Mouse (Mus musculus) midbrain, embryonic 12.5 days (tissue): Measurements from ENCODE around the gene Gng11. TPM values are rescaled to one million over a fixed set of nuclear protein-coding genes. Genes with fewer than 3 reads are reported as not detected.

Experiments used
- ATAC-seq: fragments of 200-750 bp; cut with Nextera tagmentation; 2 replicates; pipeline ENCODE4 v1.8.0; 2017; ENCODE audit warnings: low read depth, moderate TSS enrichment, moderate library complexity; ENCODE audit not compliant: low FRiP score
- H3K27ac ChIP-seq: fragments of 300-500 bp; sonication (generic); replicated peaks from 2 replicates; pipeline ENCODE4 v1.5.1; 2016; ENCODE audit warnings: mild to moderate bottlenecking
- H3K27me3 ChIP-seq: fragments of 300-500 bp; sonication (generic); 2 replicates; pipeline ENCODE4 v1.6.1; 2016; ENCODE audit warnings: mild to moderate bottlenecking
- H3K36me3 ChIP-seq: fragments of 300-500 bp; sonication (generic); 2 replicates; pipeline ENCODE4 v1.6.1; 2016
- H3K4me1 ChIP-seq: fragments of 300-500 bp; sonication (generic); 2 replicates; pipeline ENCODE4 v1.6.1; 2016
- H3K4me2 ChIP-seq: fragments of 300-500 bp; sonication (generic); replicated peaks from 2 replicates; pipeline ENCODE4 v1.6.1; 2016; ENCODE audit warnings: mild to moderate bottlenecking, moderate library complexity
- H3K4me3 ChIP-seq: fragments of 300-500 bp; sonication (generic); 2 replicates; pipeline ENCODE4 v1.5.1; 2016; ENCODE audit warnings: mild to moderate bottlenecking
- H3K9ac ChIP-seq: fragments of 300-500 bp; sonication (generic); replicated peaks from 2 replicates; pipeline ENCODE4 v1.6.1; 2016; ENCODE audit warnings: mild to moderate bottlenecking, moderate library complexity
- H3K9me3 ChIP-seq: fragments of 300-500 bp; sonication (generic); 2 replicates; pipeline ENCODE4 v1.6.1; 2016; ENCODE audit warnings: mild to moderate bottlenecking
- WGBS: fragments of 180-500 bp; shearing (Covaris S2); methylation state at CpG from one replicate; pipeline ENCODE4 v1.1.7; 2016; 5-methylcytosine and 5-hydroxymethylcytosine counted together
- polyA plus RNA-seq: library from polyadenylated mRNA; unstranded; fragments of >200 nt; fragmentation: Nextera tagmentation; extraction: Ambion mirVana; gene quantifications from 2 replicates; pipeline ENCODE4 v1.2.1, GENCODE M21; 2016

Gene Gng11
- polyA plus RNA-seq, result 31.2 and 34.4 TPM in 2 replicates

- peak within 1 kb of the TSS; percentile 35; the same call in 1 of the 2 replicates for H3K27ac ChIP-seq
- no peaks in the 10 kb centered on the region for H3K36me3 ChIP-seq
- peak within 1 kb of the TSS; percentile 62 for H3K4me2 ChIP-seq
- ATAC-seq, result peak; percentile 74
- 3% methylated on average over 19 of the region's 19 CpGs for WGBS
- no peaks in the 10 kb centered on the region for H3K9me3 ChIP-seq
- 0 out of 2 replicates have a peak, but pooled peaks cover 3% of the 10 kb centered on the region for H3K27me3 ChIP-seq
- H3K9ac ChIP-seq, result peak within 1 kb of the TSS; percentile 54
- peaks cover 6% of the 10 kb centered on the region for H3K4me1 ChIP-seq
- peak within 1 kb of the TSS; percentile 38 for H3K4me3 ChIP-seq
These were observed at the start of gene Gng11 for GRCm38 (mm10) chr6:4003890-4004306. TSS of gene Gng11 (plus strand) at chr6:4003904.

DNA sequence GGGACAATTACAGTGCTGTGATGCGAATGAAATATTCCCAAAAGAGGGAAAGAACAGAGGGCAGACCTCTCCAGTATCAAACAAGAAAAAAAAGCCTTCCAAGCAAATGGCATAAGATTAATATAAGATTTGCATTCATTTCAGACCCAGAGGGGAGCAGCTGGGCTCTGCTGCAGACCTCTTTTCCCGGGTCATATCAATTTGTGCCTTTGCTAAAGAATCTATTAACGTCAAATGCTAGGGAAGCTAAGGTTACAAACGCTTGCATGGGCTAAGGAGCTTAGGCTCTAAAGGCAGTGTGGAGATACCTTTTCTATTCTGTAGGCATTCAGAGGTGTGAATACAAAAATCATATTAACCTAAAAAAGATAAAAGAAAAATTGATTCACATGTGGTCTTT is 48.7 kb upstream of the Gng11 start:
- Histone ChIP-seq H3K36me3 (no peaks in the 10 kb centered on the region), H3K4me1 (no peaks in the 10 kb centered on the region; the same call in 1 of the 2 replicates), H3K9me3 (no peaks in the 10 kb centered on the region), H3K4me3 (no peak overlapping the region), H3K27ac (no peak overlapping the region), H3K27me3 (no peaks in the 10 kb centered on the region), H3K9ac (no peak overlapping the region), H3K4me2 (no peak overlapping the region)
- ATAC-seq, result peak; percentile 58
- 26% methylated on average over 4 of the region's 4 CpGs for WGBS

GRCm38 (mm10) chr6:3967676-3968626 is 35.8 kb upstream of the Gng11 start:
- Histone ChIP-seq H3K27me3 (peaks cover 12% of the 10 kb centered on the region; the same call in 1 of the 2 replicates), H3K4me3 (no peak overlapping the region), H3K4me1 (0 out of 2 replicates have a peak, but pooled peaks cover 2% of the 10 kb centered on the region), H3K36me3 (no peaks in the 10 kb centered on the region), H3K27ac (no peak overlapping the region), H3K4me2 (peak overlapping the region; percentile 26), H3K9me3 (no peaks in the 10 kb centered on the region), H3K9ac (no peak overlapping the region)
- WGBS, result 36% methylated on average over 31 of the region's 31 CpGs
- no peak for ATAC-seq

DNA sequence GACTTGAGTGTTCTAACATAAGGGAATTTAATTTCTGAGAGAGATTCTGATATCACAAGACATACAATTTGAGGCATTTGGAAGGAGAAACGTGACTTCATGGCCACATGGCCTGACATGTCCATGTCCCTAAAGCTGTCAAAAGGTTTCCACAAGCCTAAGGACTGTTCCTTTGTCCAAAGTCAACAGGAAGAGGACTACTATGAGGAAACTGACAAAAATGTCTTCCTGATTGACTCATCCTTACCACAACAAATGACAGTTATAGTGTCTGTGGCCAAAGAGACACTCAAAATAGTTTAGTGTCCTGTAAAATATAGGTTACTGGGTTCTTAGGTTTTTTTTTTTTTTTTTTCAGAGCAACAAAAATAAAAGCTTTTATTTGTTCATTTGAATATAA is 30.0 kb upstream of the Gng11 start:
- no peak for ATAC-seq

GRCm38 (mm10) chr6:3982661-3983284 is 20.9 kb upstream of the Gng11 start:
- Histone ChIP-seq H3K27ac (no peak overlapping the region), H3K9me3 (no peaks in the 10 kb centered on the region), H3K4me2 (no peak overlapping the region), H3K27me3 (no peaks in the 10 kb centered on the region), H3K4me3 (no peak overlapping the region), H3K36me3 (no peaks in the 10 kb centered on the region), H3K9ac (no peak overlapping the region), H3K4me1 (no peaks in the 10 kb centered on the region)
- ATAC-seq, result no peak
- WGBS, result 92% methylated on average over 5 of the region's 5 CpGs

More for the DNA sequence above, 30.0 kb upstream of the Gng11 start:
- Histone ChIP-seq H3K4me1 (no peaks in the 10 kb centered on the region), H3K4me3 (no peak overlapping the region), H3K27ac (no peak overlapping the region), H3K36me3 (no peaks in the 10 kb centered on the region), H3K4me2 (no peak overlapping the region), H3K9ac (no peak overlapping the region), H3K27me3 (no peaks in the 10 kb centered on the region), H3K9me3 (no peaks in the 10 kb centered on the region)
- 82% methylated on average over 1 of the region's 1 CpGs for WGBS

- H3K4me3 ChIP-seq, result no peak within 1 kb of the TSS
- H3K36me3 ChIP-seq, result no peaks in the 10 kb centered on the region
- no peaks in the 10 kb centered on the region for H3K9me3 ChIP-seq
- H3K4me1 ChIP-seq, result no peaks in the 10 kb centered on the region
- no peak within 1 kb of the TSS for H3K9ac ChIP-seq
- H3K27ac ChIP-seq, result no peak within 1 kb of the TSS
- WGBS, result 82% methylated on average over 3 of the region's 3 CpGs
- no peak within 1 kb of the TSS for H3K4me2 ChIP-seq
- H3K27me3 ChIP-seq, result no peaks in the 10 kb centered on the region
- no peak for ATAC-seq
These were observed 15.0 kb upstream of the Gng11 start, which contains the start of gene Tfpi2 for GRCm38 (mm10) chr6:3988750-3989149. TSS of gene Tfpi2 (minus strand) at chr6:3988919.

GRCm38 (mm10) chr6:3993492-3993891 is 10.2 kb upstream of the Gng11 start, which contains the start of gene Gngt1:
TSS of gene Gngt1 (plus strand) at chr6:3993792.
- no peaks in the 10 kb centered on the region for H3K9me3 ChIP-seq
- WGBS, result 92% methylated on average over 6 of the region's 6 CpGs
- no peak within 1 kb of the TSS for H3K4me2 ChIP-seq
- no peaks in the 10 kb centered on the region for H3K4me1 ChIP-seq
- no peaks in the 10 kb centered on the region for H3K36me3 ChIP-seq
- no peak within 1 kb of the TSS for H3K27ac ChIP-seq
- H3K27me3 ChIP-seq, result no peaks in the 10 kb centered on the region
- no peak within 1 kb of the TSS for H3K9ac ChIP-seq
- ATAC-seq, result no peak
- H3K4me3 ChIP-seq, result no peak within 1 kb of the TSS

GRCm38 (mm10) chr6:3998089-3998488 is 5.6 kb upstream of the Gng11 start:
- Histone ChIP-seq H3K36me3 (no peaks in the 10 kb centered on the region), H3K27me3 (no peaks in the 10 kb centered on the region), H3K9ac (no peak overlapping the region), H3K9me3 (no peaks in the 10 kb centered on the region), H3K27ac (no peak overlapping the region), H3K4me3 (no peak overlapping the region), H3K4me2 (no peak overlapping the region), H3K4me1 (no peaks in the 10 kb centered on the region)
- 78% methylated on average over 4 of the region's 4 CpGs for WGBS
- no peak for ATAC-seq

- Histone ChIP-seq H3K9ac (no peak overlapping the region), H3K4me2 (no peak overlapping the region), H3K36me3 (no peaks in the 10 kb centered on the region), H3K4me3 (no peak overlapping the region), H3K4me1 (peaks cover 5% of the 10 kb centered on the region), H3K27me3 (0 out of 2 replicates have a peak, but pooled peaks cover 3% of the 10 kb centered on the region), H3K9me3 (no peaks in the 10 kb centered on the region), H3K27ac (no peak overlapping the region)
- 67% methylated on average over 6 of the region's 6 CpGs for WGBS
- no peak for ATAC-seq
These were observed 4.4 kb upstream of the Gng11 start for GRCm38 (mm10) chr6:3999296-3999695.

GRCm38 (mm10) chr6:4000716-4001115 is 3.0 kb upstream of the Gng11 start:
- Histone ChIP-seq H3K4me3 (no peak overlapping the region), H3K27me3 (0 out of 2 replicates have a peak, but pooled peaks cover 3% of the 10 kb centered on the region), H3K4me1 (peaks cover 6% of the 10 kb centered on the region), H3K4me2 (no peak overlapping the region), H3K9ac (no peak overlapping the region), H3K27ac (no peak overlapping the region), H3K36me3 (no peaks in the 10 kb centered on the region), H3K9me3 (no peaks in the 10 kb centered on the region)
- ATAC-seq, result no peak
- WGBS, result 87% methylated on average over 3 of the region's 3 CpGs

DNA sequence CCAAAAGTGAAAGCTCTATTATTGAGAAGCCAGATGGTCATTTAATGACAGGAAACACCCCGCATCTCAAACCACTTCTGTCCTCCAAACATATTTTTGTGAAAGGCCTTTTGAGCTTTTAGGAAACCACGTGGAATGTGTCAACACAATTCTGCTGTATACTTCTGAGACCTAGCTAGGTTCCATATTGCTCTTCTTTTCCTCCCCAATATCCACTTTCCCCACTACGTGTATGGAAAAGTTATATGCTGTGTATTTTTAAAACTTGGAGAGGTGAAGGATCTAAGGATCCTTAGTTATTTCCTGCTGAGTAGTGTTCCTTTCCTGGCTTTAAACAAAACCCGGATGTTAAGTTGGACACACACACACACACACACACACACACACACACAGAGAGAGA is 259 bp upstream of the Gng11 start:
- H3K4me1 ChIP-seq, result peaks cover 6% of the 10 kb centered on the region
- H3K4me2 ChIP-seq, result peak overlapping the region; percentile 62
- H3K9me3 ChIP-seq, result no peaks in the 10 kb centered on the region
- no peak for ATAC-seq
- 0 out of 2 replicates have a peak, but pooled peaks cover 3% of the 10 kb centered on the region for H3K27me3 ChIP-seq
- no peaks in the 10 kb centered on the region for H3K36me3 ChIP-seq
- no peak overlapping the region for H3K9ac ChIP-seq
- H3K27ac ChIP-seq, result no peak overlapping the region
- H3K4me3 ChIP-seq, result no peak overlapping the region
- WGBS, result 62% methylated on average over 4 of the region's 4 CpGs

DNA sequence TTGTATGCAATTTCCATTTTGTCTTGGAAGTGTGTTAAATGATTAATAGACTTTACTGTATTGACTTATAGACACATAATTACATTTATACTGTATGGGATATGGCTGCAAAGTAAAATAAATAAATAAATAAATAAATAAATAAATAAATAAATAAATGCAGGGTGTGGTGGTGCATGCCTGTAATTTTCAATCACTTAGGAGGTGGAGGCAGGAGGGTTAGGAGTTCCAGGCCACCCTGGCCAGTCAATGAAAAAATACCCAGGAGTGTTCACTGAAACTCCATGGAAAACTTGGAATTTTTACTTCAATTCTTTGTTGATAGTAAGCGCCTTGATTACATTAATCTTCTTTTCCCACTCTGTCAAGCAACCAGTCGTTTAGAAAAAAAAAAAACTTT is 1.1 kb downstream of the Gng11 start:
- H3K4me1 ChIP-seq, result peaks cover 6% of the 10 kb centered on the region
- 0 out of 2 replicates have a peak, but pooled peaks cover 3% of the 10 kb centered on the region for H3K27me3 ChIP-seq
- no peaks in the 10 kb centered on the region for H3K36me3 ChIP-seq
- H3K9ac ChIP-seq, result no peak overlapping the region
- ATAC-seq, result no peak
- no peak overlapping the region for H3K27ac ChIP-seq
- H3K4me2 ChIP-seq, result no peak overlapping the region
- H3K9me3 ChIP-seq, result no peaks in the 10 kb centered on the region
- 81% methylated on average over 2 of the region's 2 CpGs for WGBS
- H3K4me3 ChIP-seq, result no peak overlapping the region
